ENCODE assay signal across 18 mouse cellular contexts in the genomic region with DNA sequence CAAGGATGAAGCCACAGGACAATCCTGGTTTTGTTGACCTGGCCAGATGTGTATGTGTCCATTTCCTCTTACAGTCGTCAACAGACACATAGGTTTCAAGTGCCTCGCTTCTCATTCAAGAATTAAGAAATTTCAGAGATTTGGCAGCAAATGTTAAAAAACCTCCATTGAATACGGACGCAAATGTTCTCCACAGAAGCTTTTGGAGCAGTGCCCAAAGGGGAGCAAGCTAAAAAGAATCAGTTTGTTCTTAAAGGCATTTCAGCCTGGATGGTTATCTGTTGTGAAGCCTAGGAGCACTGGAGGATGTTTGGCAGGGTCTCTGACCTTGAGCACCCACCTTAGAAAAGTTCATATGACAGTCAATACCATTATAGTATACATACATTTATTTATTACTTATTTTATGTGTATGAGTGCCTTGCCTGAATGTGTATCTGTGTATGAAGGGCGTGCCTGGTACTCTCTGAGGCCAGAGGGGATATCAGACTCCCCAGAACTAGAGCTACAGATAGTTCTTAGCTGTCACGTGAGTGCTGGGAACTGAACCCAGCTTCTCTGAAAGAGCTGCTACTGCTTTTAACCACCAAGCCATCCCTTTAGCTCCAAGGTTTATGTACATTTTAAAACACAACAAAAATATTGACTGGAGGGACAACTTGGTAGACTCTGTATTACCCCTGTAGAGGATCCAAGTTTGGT.
"Had no signal": no experiment of that assay in that cellular context is flagged by ENCODE, and none has a peak within 500 bp of the region (broad histone marks: within the 10 kb centered on the region; RNA-seq: fewer than 3 reads in every experiment).

No protein-coding gene starts in this region.

- H3K4me3 ChIP-seq: kidney, embryonic 15.5 days; limb, embryonic 12.5 days; limb, embryonic 15.5 days; lung, embryonic 15.5 days had no signal

- H3K9ac ChIP-seq: kidney, embryonic 15.5 days; limb, embryonic 12.5 days; limb, embryonic 15.5 days; liver, embryonic 14.5 days; liver, postnatal 0 days; lung, embryonic 15.5 days had no signal

- H3K27me3 ChIP-seq: kidney, embryonic 15.5 days; limb, embryonic 12.5 days; limb, embryonic 15.5 days; lung, embryonic 15.5 days had no signal

- ATAC-seq: liver, postnatal 0 days had no signal

- DNase-seq: kidney, adult 11 months; kidney, adult 8-10 months; kidney, postnatal 10 days; kidney, postnatal 36 days; left cerebral cortex, postnatal 4 days; liver, postnatal 0 days; lung, postnatal 10 days; lung, postnatal 4 days; midbrain, embryonic 14.5 days; thymus, adult 18-20 months; thymus, postnatal 36 days had no signal

- H3K4me1 ChIP-seq: kidney, embryonic 15.5 days; limb, embryonic 12.5 days; limb, embryonic 15.5 days; lung, embryonic 15.5 days had no signal

- H3K9me3 ChIP-seq: kidney, embryonic 15.5 days; limb, embryonic 12.5 days; limb, embryonic 15.5 days; lung, embryonic 15.5 days had no signal

- H3K4me2 ChIP-seq: kidney, embryonic 15.5 days; limb, embryonic 12.5 days; limb, embryonic 15.5 days; liver, embryonic 11.5 days; lung, embryonic 15.5 days; midbrain, embryonic 11.5 days had no signal

- H3K27ac ChIP-seq: kidney, embryonic 15.5 days; limb, embryonic 12.5 days; limb, embryonic 15.5 days; liver, embryonic 14.5 days; lung, embryonic 15.5 days had no signal

- H3K36me3 ChIP-seq: kidney, embryonic 15.5 days; limb, embryonic 12.5 days; limb, embryonic 15.5 days; lung, embryonic 15.5 days had no signal
